Mouse (Mus musculus) heart, adult 8-10 months (tissue): ENCODE measurements around the gene Gldn. TPM values are rescaled to one million over a fixed set of nuclear protein-coding genes. Genes with fewer than 3 reads are reported as not detected.

Source experiments
- total RNA-seq, 4 experiments: library from RNA; stranded (reverse); gene quantifications; 2 replicates each; pipeline ENCODE4 v1.2.4; 2022

Gldn gene
- total RNA-seq, 4 experiments from 2014 or later, result 0.06 to 0.11 TPM; not detected in 2

Other genes starting within 250 kb of the Gldn start
- gene Tnfaip8l3, start 218.1 kb upstream of the Gldn start, total RNA-seq, result under 1 TPM; 0.13 to 0.28 (median 0.21) TPM
- not detected for gene Cyp19a1, start 18.4 kb upstream of the Gldn start, total RNA-seq
- gene Dmxl2, start 215.1 kb downstream of the Gldn start, total RNA-seq, result 10 to 100 TPM; 21.8 to 30.1 (median 27.1) TPM